Mouse (Mus musculus) CH12.LX (cell line): ENCODE results near the gene Sar1b. TPM values are rescaled to one million over a fixed set of nuclear protein-coding genes. Genes with fewer than 3 reads are reported as not detected.

Experiments used
- DNase-seq: peaks from one replicate; pipeline ENCODE4 v3.0.0-alpha.2; 2013; ENCODE audit errors: extremely low read depth
- H3K27ac ChIP-seq: 2 replicates; pipeline ENCODE4 v1.5.1; 2012; ENCODE audit warnings: low read depth, mild to moderate bottlenecking, control low read depth, moderate library complexity; ENCODE audit not compliant: insufficient read depth
- H3K27me3 ChIP-seq: replicated peaks from 2 replicates; pipeline ENCODE3; 2012; ENCODE audit warnings: inconsistent platforms
- H3K36me3 ChIP-seq, 2 experiments: replicated peaks in 1 of 2; 2 replicates each; pipeline versions ENCODE3 to v1.6.1; 2012; ENCODE audit warnings: inconsistent platforms in 1 of 2, low read length in 1 of 2, mild to moderate bottlenecking in 1 of 2, mixed read lengths in 1 of 2, moderate library complexity in 1 of 2; ENCODE audit not compliant: control insufficient read depth in 1 of 2, insufficient read depth in 1 of 2
- H3K4me1 ChIP-seq, 2 experiments: 2 replicates each; pipeline ENCODE4 v1.6.1; 2012; ENCODE audit warnings: inconsistent platforms in 1 of 2, moderate library complexity in 1 of 2; ENCODE audit not compliant: insufficient read depth in 2 of 2, control insufficient read depth in 1 of 2
- H3K4me2 ChIP-seq: 2 replicates; pipeline ENCODE4 v1.6.1; 2012; ENCODE audit warnings: low read depth, mild to moderate bottlenecking, control low read depth; ENCODE audit not compliant: poor library complexity, insufficient read depth, severe bottlenecking
- H3K4me3 ChIP-seq, 3 experiments: fragments of 150-350 bp in 1 of 3; sonication (generic) in 1 of 3; replicated peaks in 1 of 3; 2 replicates each; pipeline versions ENCODE3 to v1.5.1; 2011 to 2012; ENCODE audit warnings: low read depth in 2 of 3, low read length in 2 of 3, mild to moderate bottlenecking in 2 of 3, moderate library complexity in 2 of 3, control low read depth in 1 of 3, improper control_type of control experiment in 1 of 3, inconsistent platforms in 1 of 3, mixed read lengths in 1 of 3; ENCODE audit not compliant: poor library complexity in 1 of 3
- H3K79me2 ChIP-seq: replicated peaks from 2 replicates; pipeline ENCODE4 v1.6.1; 2012; ENCODE audit warnings: mild to moderate bottlenecking, moderate library complexity; ENCODE audit not compliant: control insufficient read depth, poor library complexity, insufficient read depth, severe bottlenecking; ENCODE audit errors: extremely low read depth
- H3K9ac ChIP-seq: 2 replicates; pipeline ENCODE4 v1.6.1; 2012; ENCODE audit warnings: low read depth, mild to moderate bottlenecking, control low read depth, moderate library complexity; ENCODE audit not compliant: insufficient read depth
- H3K9me3 ChIP-seq: replicated peaks from 2 replicates; pipeline ENCODE3; 2012; ENCODE audit warnings: low read length, inconsistent platforms, mixed read lengths
- BHLHE40 ChIP-seq: IDR thresholded peaks from 2 replicates; pipeline ENCODE4 v1.6.1; 2011; ENCODE audit warnings: mild to moderate bottlenecking, low read depth, low read length, improper control_type of control experiment
- CHD1 ChIP-seq: IDR thresholded peaks from 2 replicates; pipeline ENCODE4 v1.6.1; 2012; ENCODE audit warnings: low read depth, low read length, improper control_type of control experiment, inconsistent platforms
- CHD2 ChIP-seq: IDR thresholded peaks from 2 replicates; pipeline ENCODE4 v1.6.1; 2011; ENCODE audit warnings: low read length, improper control_type of control experiment
- CTCF ChIP-seq, 2 experiments: IDR thresholded peaks in 1 of 2; conservative IDR thresholded peaks in 1 of 2; 2 replicates each; pipeline ENCODE4 v1.5.1; 2011 to 2012; ENCODE audit warnings: low read depth in 2 of 2, low read length in 2 of 2, improper control_type of control experiment in 1 of 2, inconsistent platforms in 1 of 2, mild to moderate bottlenecking in 1 of 2, moderate library complexity in 1 of 2
- E2F4 ChIP-seq: IDR thresholded peaks from 2 replicates; pipeline ENCODE4 v1.6.1; 2011; ENCODE audit warnings: low read depth, low read length, improper control_type of control experiment; ENCODE audit not compliant: insufficient replicate concordance
- ELF1 ChIP-seq: IDR thresholded peaks from 2 replicates; pipeline ENCODE4 v1.6.1; 2014; ENCODE audit warnings: low read depth, mild to moderate bottlenecking, inconsistent platforms, low read length, improper control_type of control experiment
- EP300 ChIP-seq: IDR thresholded peaks from 2 replicates; pipeline ENCODE4 v1.6.1; 2011; ENCODE audit warnings: low read length, improper control_type of control experiment
- ETS1 ChIP-seq: conservative IDR thresholded peaks from 2 replicates; pipeline ENCODE4 v1.6.1; 2012; ENCODE audit warnings: low read depth, mild to moderate bottlenecking, inconsistent platforms, low read length, improper control_type of control experiment, moderate library complexity
- GABPA ChIP-seq: IDR thresholded peaks from 2 replicates; pipeline ENCODE4 v1.6.1; 2012; ENCODE audit warnings: low read depth, low read length, improper control_type of control experiment, inconsistent platforms; ENCODE audit not compliant: insufficient replicate concordance
- HCFC1 ChIP-seq: IDR thresholded peaks from 2 replicates; pipeline ENCODE4 v1.6.1; 2012; ENCODE audit warnings: low read depth, mild to moderate bottlenecking, inconsistent platforms, low read length, improper control_type of control experiment
- IRF4 ChIP-seq: IDR thresholded peaks from 2 replicates; pipeline ENCODE4 v1.6.1; 2014; ENCODE audit warnings: low read depth, mild to moderate bottlenecking, inconsistent platforms, low read length, improper control_type of control experiment
- JUN ChIP-seq: IDR thresholded peaks from 2 replicates; pipeline ENCODE4 v1.6.1; 2011; ENCODE audit warnings: low read depth, mild to moderate bottlenecking, low read length, improper control_type of control experiment, moderate library complexity; ENCODE audit not compliant: insufficient read depth
- JUND ChIP-seq: conservative IDR thresholded peaks from 2 replicates; pipeline ENCODE4 v1.6.1; 2011; ENCODE audit warnings: low read depth, low read length, improper control_type of control experiment
- KAT2A ChIP-seq: IDR thresholded peaks from 2 replicates; pipeline ENCODE4 v1.6.1; 2012; ENCODE audit warnings: low read length, improper control_type of control experiment, inconsistent platforms; ENCODE audit not compliant: insufficient replicate concordance
- MAFK ChIP-seq: IDR thresholded peaks from 2 replicates; pipeline ENCODE4 v1.6.1; 2011; ENCODE audit warnings: low read length, improper control_type of control experiment; ENCODE audit not compliant: insufficient replicate concordance
- MAX ChIP-seq: IDR thresholded peaks from 2 replicates; pipeline ENCODE4 v1.6.1; 2011; ENCODE audit warnings: low read length, improper control_type of control experiment
- MAZ ChIP-seq: IDR thresholded peaks from 2 replicates; pipeline ENCODE4 v1.6.1; 2012; ENCODE audit warnings: low read depth, mild to moderate bottlenecking, inconsistent platforms, low read length, improper control_type of control experiment, moderate library complexity
- MEF2A ChIP-seq: IDR thresholded peaks from 2 replicates; pipeline ENCODE4 v1.6.1; 2014; ENCODE audit warnings: low read depth, mild to moderate bottlenecking, inconsistent platforms, low read length, improper control_type of control experiment, borderline replicate concordance
- MXI1 ChIP-seq: IDR thresholded peaks from 2 replicates; pipeline ENCODE4 v1.6.1; 2011; ENCODE audit warnings: mild to moderate bottlenecking, low read depth, low read length, improper control_type of control experiment
- MYC ChIP-seq: IDR thresholded peaks from 2 replicates; pipeline ENCODE4 v1.6.1; 2011; ENCODE audit warnings: low read depth, mild to moderate bottlenecking, improper control_type of control experiment, low read length
- NELFE ChIP-seq: IDR thresholded peaks from 2 replicates; pipeline ENCODE4 v1.6.1; 2011; ENCODE audit warnings: low read depth, low read length, improper control_type of control experiment
- NRF1 ChIP-seq: IDR thresholded peaks from 2 replicates; pipeline ENCODE4 v1.6.1; 2014; ENCODE audit warnings: low read depth, mild to moderate bottlenecking, inconsistent platforms, low read length, improper control_type of control experiment, moderate library complexity
- PAX5 ChIP-seq: IDR thresholded peaks from 2 replicates; pipeline ENCODE4 v1.6.1; 2012; ENCODE audit warnings: low read length, inconsistent platforms, mixed read lengths
- POLR2A ChIP-seq: IDR thresholded peaks from 2 replicates; pipeline ENCODE4 v1.6.1; 2011; ENCODE audit warnings: low read depth, mild to moderate bottlenecking, improper control_type of control experiment, low read length
- POLR2AphosphoS2 ChIP-seq: IDR thresholded peaks from 2 replicates; pipeline ENCODE4 v1.6.1; 2011; ENCODE audit warnings: low read depth, low read length, improper control_type of control experiment
- RAD21 ChIP-seq: IDR thresholded peaks from 2 replicates; pipeline ENCODE4 v1.6.1; 2011; ENCODE audit warnings: low read depth, mild to moderate bottlenecking, low read length, improper control_type of control experiment, moderate library complexity
- RCOR1 ChIP-seq: conservative IDR thresholded peaks from 2 replicates; pipeline ENCODE4 v1.6.1; 2012; ENCODE audit warnings: low read depth, mild to moderate bottlenecking, inconsistent platforms, low read length, improper control_type of control experiment
- SMC3 ChIP-seq: IDR thresholded peaks from 2 replicates; pipeline ENCODE4 v1.6.1; 2011; ENCODE audit warnings: low read depth, low read length, improper control_type of control experiment
- TCF12 ChIP-seq: IDR thresholded peaks from 2 replicates; pipeline ENCODE4 v1.6.1; 2014; ENCODE audit warnings: low read depth, mild to moderate bottlenecking, inconsistent platforms, low read length, improper control_type of control experiment
- UBTF ChIP-seq: IDR thresholded peaks from 2 replicates; pipeline ENCODE4 v1.6.1; 2012; ENCODE audit warnings: low read depth, mild to moderate bottlenecking, inconsistent platforms, low read length, improper control_type of control experiment, moderate library complexity
- USF1 ChIP-seq: IDR thresholded peaks from 2 replicates; pipeline ENCODE4 v1.6.1; 2014; ENCODE audit warnings: low read depth, mild to moderate bottlenecking, inconsistent platforms, low read length, improper control_type of control experiment
- USF2 ChIP-seq: conservative IDR thresholded peaks from 2 replicates; pipeline ENCODE4 v1.6.1; 2011; ENCODE audit warnings: low read depth, low read length, improper control_type of control experiment
- ZC3H11A ChIP-seq: IDR thresholded peaks from 2 replicates; pipeline ENCODE4 v1.6.1; 2012; ENCODE audit warnings: low read depth, mild to moderate bottlenecking, inconsistent platforms, low read length, improper control_type of control experiment
- ZKSCAN1 ChIP-seq: IDR thresholded peaks from 2 replicates; pipeline ENCODE4 v1.6.1; 2012; ENCODE audit warnings: low read depth, inconsistent platforms, low read length, improper control_type of control experiment, borderline replicate concordance
- ZMIZ1 ChIP-seq: IDR thresholded peaks from 2 replicates; pipeline ENCODE4 v1.6.1; 2012; ENCODE audit warnings: low read depth, mild to moderate bottlenecking, inconsistent platforms, low read length, improper control_type of control experiment
- ZNF384 ChIP-seq: IDR thresholded peaks from 2 replicates; pipeline ENCODE4 v1.6.1; 2012; ENCODE audit warnings: low read depth, low read length, improper control_type of control experiment, inconsistent platforms
- dilution Hi-C: fragments of 300-500 bp; cut with MboI; formaldehyde crosslinking; loops from 2 replicates; pipeline ENCODE4 v1.14.3; 2020; ENCODE audit warnings: low sequenced_read_pairs; ENCODE audit not compliant: extremely low pct_unique_long_range_greater_than_20kb, extremely low pct_ligation_motif_present
- in situ Hi-C: fragments of 300-500 bp; cut with MboI; formaldehyde crosslinking; loops from 3 replicates; pipeline ENCODE4 v1.14.3; 2019; ENCODE audit warnings: low sequenced_read_pairs, low pct_ligation_motif_present, low pct_unique_long_range_greater_than_20kb, mixed read lengths
- polyA plus RNA-seq: library from polyadenylated mRNA; unstranded; fragments of >175 nt; gene quantifications from 2 replicates; pipeline ENCODE4 v1.2.1, GENCODE M21; 2012; ENCODE audit warnings: low read depth; ENCODE audit not compliant: insufficient read length
- total RNA-seq, 2 experiments: library from RNA; depleted of rRNA; stranded (reverse); fragments of 300-350 nt in 1 of 2; fragments of >200 nt in 1 of 2; gene quantifications; 2 replicates each; pipeline ENCODE4 v1.2.3; 2012 to 2014

Sar1b gene
- total and polyA plus RNA-seq, 3 experiments, result 79.3 to 258 (median 171) TPM

- Histone ChIP-seq H3K4me2 (peak overlapping the region; percentile 30), H3K9me3 (peaks cover 8% of the 10 kb centered on the region), H3K79me2 (peaks cover 58% of the 10 kb centered on the region), H3K4me1 (peaks cover 73 to 97% of the 10 kb centered on the region in 2 experiments), H3K36me3 (peaks cover 64 to 80% of the 10 kb centered on the region in 2 experiments), H3K27me3 (no peaks in the 10 kb centered on the region), H3K27ac (peak overlapping the region; percentile 97), H3K4me3 (peak overlapping the region in 1 of 3 experiments; percentile 16), H3K9ac (peak overlapping the region; percentile 4; the same call in 1 of the 2 replicates)
- in situ Hi-C loops (no loop called here), dilution Hi-C loops (no loop called here)
- DNase-seq, result peak; percentile 95
- TF ChIP-seq ELF1 (peak; percentile 26; the same call in 1 of the 2 replicates), BHLHE40 (peak; percentile 91), KAT2A (0 out of 2 replicates have a peak, but pooled peaks have one; percentile 15), ZKSCAN1 (no peak), USF2 (no peak), UBTF (0 out of 2 replicates have a peak, but pooled peaks have one; percentile 34), MXI1 (peak; percentile 47), RAD21 (peak; percentile 11), CHD1 (peak; percentile 51; the same call in 1 of the 2 replicates), JUND (peak; percentile 88), GABPA (peak; percentile 13; the same call in 1 of the 2 replicates), IRF4 (peak; percentile 80), CHD2 (peak; percentile 52; the same call in 1 of the 2 replicates), CTCF (conservative IDR thresholded peaks at IDR 0.05 in 1 of 2, IDR thresholded peaks at IDR 0.05 in 1 of 2; ENCODE audit: low read depth in 2 of 2, low read length in 2 of 2) (no peak), MAZ (0 out of 2 replicates have a peak, but pooled peaks have one; percentile 39), MAFK (peak; percentile 19; the same call in 1 of the 2 replicates), POLR2A (peak; percentile 82), JUN (peak; percentile 88), NELFE (peak; percentile 73; the same call in 1 of the 2 replicates), MAX (peak; percentile 72), PAX5 (no peak), ZMIZ1 (peak; percentile 81), TCF12 (peak; percentile 87), MEF2A (peak; percentile 80), EP300 (peak; percentile 71), E2F4 (no peak; the same call in 1 of the 2 replicates), USF1 (no peak), ZC3H11A (no peak), ETS1 (peak; percentile 99), HCFC1 (peak; percentile 42; the same call in 1 of the 2 replicates), POLR2AphosphoS2 (peak; percentile 85), SMC3 (peak; percentile 34), RCOR1 (peak; percentile 43; the same call in 1 of the 2 replicates), ZNF384 (0 out of 2 replicates have a peak, but pooled peaks have one; percentile 19), MYC (peak; percentile 84), NRF1 (peak; percentile 25; the same call in 1 of the 2 replicates)
Observed at GRCm38 (mm10) chr11:51837164-51838153, 74.0 kb downstream of the Sar1b start.
